Mouse (Mus musculus) kidney, adult 8-10 months (tissue): ENCODE measurements around the gene Fbxo34.
"Not testable (repeated sequence)": the region's sequence is repeated elsewhere in the genome, so short reads cannot be mapped to it uniquely, and the experiment has no call there.

Experiments used
- DNase-seq, 2 experiments: peaks; one replicate each; pipeline ENCODE4 v3.0.0; 2022

Fbxo34 gene

GRCm38 (mm10) chr14:47521609-47522008 is 71.4 kb downstream of the Fbxo34 start:
- DNase-seq = no peak

- DNase-seq = no peak
These were observed 72.1 kb downstream of the Fbxo34 start for GRCm38 (mm10) chr14:47522301-47522700.

- DNase-seq = no peak
These were observed 75.2 kb downstream of the Fbxo34 start for GRCm38 (mm10) chr14:47525374-47525773.

- no peak for DNase-seq
These were observed 75.6 kb downstream of the Fbxo34 start for GRCm38 (mm10) chr14:47525861-47526260.

GRCm38 (mm10) chr14:47527833-47528232 is 77.6 kb downstream of the Fbxo34 start:
- no peak for DNase-seq

- DNase-seq = no peak
These were observed 78.1 kb downstream of the Fbxo34 start for GRCm38 (mm10) chr14:47528293-47528692.

- peak; percentile 65 to 73 for DNase-seq
These were observed 78.8 kb downstream of the Fbxo34 start for GRCm38 (mm10) chr14:47529019-47529418.

- DNase-seq = not testable (repeated sequence)
These were observed 79.4 kb downstream of the Fbxo34 start for GRCm38 (mm10) chr14:47529592-47529991.

- DNase-seq = no peak
These were observed 82.3 kb downstream of the Fbxo34 start for GRCm38 (mm10) chr14:47532496-47532895.

GRCm38 (mm10) chr14:47533365-47534175 is 83.3 kb downstream of the Fbxo34 start:
- peak; percentile 76 to 84 for DNase-seq

GRCm38 (mm10) chr14:47534176-47534525 is 83.9 kb downstream of the Fbxo34 start:
- no peak for DNase-seq

- DNase-seq = peak; percentile 19 to 57
These were observed 84.9 kb downstream of the Fbxo34 start for GRCm38 (mm10) chr14:47535096-47535495.

- DNase-seq = no peak
These were observed 91.2 kb downstream of the Fbxo34 start for GRCm38 (mm10) chr14:47541325-47541948.

- no peak for DNase-seq
These were observed 92.1 kb downstream of the Fbxo34 start for GRCm38 (mm10) chr14:47542283-47542682.

GRCm38 (mm10) chr14:47544286-47544685 is 94.1 kb downstream of the Fbxo34 start:
- no peak for DNase-seq

- DNase-seq = no peak
These were observed 94.7 kb downstream of the Fbxo34 start for GRCm38 (mm10) chr14:47544877-47545276.

- no peak for DNase-seq
These were observed 101.4 kb downstream of the Fbxo34 start for GRCm38 (mm10) chr14:47551668-47552067.

GRCm38 (mm10) chr14:47553380-47553779 is 103.2 kb downstream of the Fbxo34 start:
- DNase-seq = no peak

- no peak for DNase-seq
These were observed 104.0 kb downstream of the Fbxo34 start for GRCm38 (mm10) chr14:47554236-47554635.

- DNase-seq = no peak
These were observed 105.0 kb downstream of the Fbxo34 start for GRCm38 (mm10) chr14:47555225-47555624.

- no peak for DNase-seq
These were observed 110.5 kb downstream of the Fbxo34 start for GRCm38 (mm10) chr14:47560714-47561113.

GRCm38 (mm10) chr14:47562530-47562929 is 112.3 kb downstream of the Fbxo34 start:
- no peak for DNase-seq

GRCm38 (mm10) chr14:47563106-47563505 is 112.9 kb downstream of the Fbxo34 start:
- peak; percentile 53 to 68 for DNase-seq

GRCm38 (mm10) chr14:47567962-47568652 is 117.9 kb downstream of the Fbxo34 start:
- DNase-seq = peak; percentile 98 to 99
